Mouse (Mus musculus) Patski (cell line): ENCODE data around the gene Plekhm3. TPM values are rescaled to one million over a fixed set of nuclear protein-coding genes. Genes with fewer than 3 reads are reported as not detected.

Source experiments
- ATAC-seq: fragments of 100-300 bp; one replicate; pipeline ENCODE4 v1.8.0; 2021
- CTCF ChIA-PET: fragments of 350-600 bp; sonication (Branson Sonifier 250); formaldehyde crosslinking; loops from one replicate; lab custom pipeline; 2022; ENCODE audit warnings: inconsistent platforms; lab: Charles Lee
- POLR2A ChIA-PET: fragments of 350-600 bp; sonication (Branson Sonifier 250); formaldehyde crosslinking; loops from one replicate; lab custom pipeline; 2022; ENCODE audit warnings: antibody characterized with exemption, inconsistent platforms; lab: Charles Lee
- DNase-seq: peaks from one replicate; pipeline ENCODE4 v3.0.0-alpha.2; 2011; ENCODE audit warnings: low read depth, low spot score
- H3K27me3 ChIP-seq: fragments of 371-371 bp; one replicate; pipeline ENCODE4 v1.5.1; 2021
- CTCF ChIP-seq: fragments of 100-300 bp; IDR thresholded peaks from one replicate; pipeline ENCODE4 v1.5.1; 2021
- in situ Hi-C: fragments of 300-500 bp; cut with MboI; formaldehyde crosslinking; loops from 3 replicates; pipeline ENCODE4 v1.11.1; 2018; ENCODE audit warnings: low pct_unique_long_range_greater_than_20kb, mixed read lengths
- polyA plus RNA-seq: library from polyadenylated mRNA; unstranded; gene quantifications from one replicate; pipeline ENCODE4 v1.2.3, GENCODE M21; 2021

The Plekhm3 gene
- polyA plus RNA-seq, 1 experiment from 2014 or later = 10.2 TPM

- in situ Hi-C loops = no loop called here
- ATAC-seq (no peak), DNase-seq (no peak)
- no peaks in the 10 kb centered on the region for H3K27me3 ChIP-seq
- ChIA-PET POLR2A (no interaction called here), CTCF (no interaction called here)
- no peak for TF ChIP-seq CTCF
Measured at GRCm38 (mm10) chr1:64844978-64845377, 111.6 kb downstream of the Plekhm3 start.

DNA sequence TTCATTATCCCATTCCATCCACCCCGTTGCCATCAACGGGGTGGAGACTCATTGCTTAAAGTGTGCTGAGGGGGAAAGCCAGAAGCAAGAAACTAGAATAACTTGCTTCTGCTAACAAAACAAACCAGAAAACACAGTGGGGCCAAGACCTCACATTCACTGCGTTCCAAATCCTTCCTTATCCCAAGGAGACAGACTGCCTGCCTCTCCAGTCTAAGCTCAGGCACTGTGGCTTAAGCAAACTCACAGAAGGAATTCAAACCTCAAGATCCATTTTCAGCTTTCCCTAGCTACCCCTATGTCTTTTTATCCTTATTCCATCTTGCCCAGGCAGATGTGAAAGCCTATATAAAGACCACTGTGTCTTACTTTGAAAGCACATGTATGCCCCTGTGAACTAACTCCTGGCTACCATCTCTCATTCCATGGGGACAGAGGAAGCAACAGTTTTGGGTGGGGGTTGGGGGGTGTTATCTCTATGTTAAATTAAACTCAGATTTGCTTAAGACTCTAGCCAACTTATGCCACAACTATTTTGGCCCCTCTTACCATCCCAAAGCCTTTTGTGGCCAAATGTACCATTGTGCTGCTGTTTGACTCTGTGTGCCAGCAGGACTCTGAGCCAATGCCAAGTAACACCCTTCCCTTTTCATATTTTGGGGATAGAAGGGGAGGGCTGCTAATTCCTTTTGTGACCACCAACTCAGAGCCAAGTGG, 112.6 kb downstream of the Plekhm3 start:
- no peak for DNase-seq
- ATAC-seq = no peak
- TF ChIP-seq CTCF = no peak
- in situ Hi-C loops = no loop called here
- ChIA-PET CTCF (interaction anchor here (0.9 to 1.0 kb wide), 2 partner anchors 15 to 37 kb away, joined by 3 read pairs; no protein-coding TSS in a partner anchor), POLR2A (no interaction called here)
- no peaks in the 10 kb centered on the region for H3K27me3 ChIP-seq

- POLR2A ChIA-PET = interaction anchor here (0.6 kb wide), 1 partner anchor 21 kb away, joined by 9 read pairs; no protein-coding TSS in a partner anchor
- in situ Hi-C loops = no loop called here
- ATAC-seq (no peak), DNase-seq (no peak)
- TF ChIP-seq CTCF = no peak
- CTCF ChIA-PET = interaction anchor here (1.0 kb wide), 1 partner anchor 19 kb away, joined by 4 read pairs; no protein-coding TSS in a partner anchor
- H3K27me3 ChIP-seq = no peaks in the 10 kb centered on the region
Measured at GRCm38 (mm10) chr1:64840930-64841329, 115.7 kb downstream of the Plekhm3 start.

- ChIA-PET POLR2A (interaction anchor here (0.8 kb wide), 1 partner anchor 10 kb away, joined by 3 read pairs; no protein-coding TSS in a partner anchor), CTCF (interaction anchor here (1.1 to 1.2 kb wide), 2 partner anchors 11 to 93 kb away, joined by 3 read pairs; no protein-coding TSS in a partner anchor)
- no peak for TF ChIP-seq CTCF
- no peaks in the 10 kb centered on the region for H3K27me3 ChIP-seq
- in situ Hi-C loops = no loop called here
- no peak for DNase-seq
- ATAC-seq = no peak
Measured at GRCm38 (mm10) chr1:64836584-64836983, 120.0 kb downstream of the Plekhm3 start.

DNA sequence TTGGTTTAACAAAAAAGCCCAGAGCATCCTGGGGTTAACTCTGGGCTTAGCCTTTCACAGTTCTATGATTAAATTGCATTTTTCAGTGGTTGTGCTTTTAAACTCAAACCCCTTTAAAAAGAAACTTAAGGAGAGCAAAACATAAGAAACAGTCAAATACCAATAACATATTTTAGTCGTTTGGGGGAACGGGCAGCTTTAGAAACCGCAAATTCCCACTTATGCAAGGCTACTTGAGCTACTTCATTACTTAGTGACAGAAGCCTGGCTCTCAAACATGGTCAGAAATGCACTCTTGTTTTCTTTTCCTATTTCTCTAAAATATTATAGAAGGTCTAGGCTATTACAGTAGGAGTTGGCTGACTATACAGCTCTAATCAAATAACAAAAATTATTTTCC, 120.5 kb downstream of the Plekhm3 start:
- CTCF ChIA-PET = interaction anchor here (1.2 kb wide), 1 partner anchor 92 kb away, joined by 3 read pairs; no protein-coding TSS in a partner anchor
- POLR2A ChIA-PET = no interaction called here
- ATAC-seq = no peak
- H3K27me3 ChIP-seq = no peaks in the 10 kb centered on the region
- DNase-seq = no peak
- in situ Hi-C loops = no loop called here
- TF ChIP-seq CTCF = no peak

DNA sequence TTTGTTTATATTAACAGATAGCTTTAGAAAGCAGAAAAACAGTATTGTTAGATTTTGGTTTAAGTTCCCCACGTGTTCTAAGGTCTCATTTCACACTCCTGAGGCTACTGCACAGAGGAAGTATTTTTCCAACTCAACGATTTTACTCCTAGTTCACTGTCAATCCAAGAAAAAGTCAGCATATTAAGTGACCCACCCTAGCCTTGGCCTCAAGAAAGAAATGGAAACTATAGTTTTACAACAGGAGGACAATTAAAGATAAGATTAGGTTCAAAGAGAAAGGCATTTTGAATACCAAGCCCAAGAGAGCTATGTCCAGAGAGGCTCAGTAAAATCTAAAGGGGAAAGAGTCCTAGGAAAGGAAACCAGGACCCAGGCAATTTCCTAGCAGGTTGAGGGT, 125.1 kb downstream of the Plekhm3 start:
- ChIA-PET POLR2A (no interaction called here), CTCF (no interaction called here)
- ATAC-seq (no peak), DNase-seq (no peak)
- H3K27me3 ChIP-seq = no peaks in the 10 kb centered on the region
- TF ChIP-seq CTCF = no peak
- in situ Hi-C loops = no loop called here

GRCm38 (mm10) chr1:64827434-64827833, 129.2 kb downstream of the Plekhm3 start:
- DNase-seq = no peak
- no peaks in the 10 kb centered on the region for H3K27me3 ChIP-seq
- ATAC-seq = no peak
- no peak for TF ChIP-seq CTCF
- in situ Hi-C loops = no loop called here
- CTCF ChIA-PET = interaction anchor here (1.0 to 1.3 kb wide), 4 partner anchors 11 to 91 kb away, joined by 3 to 5 read pairs (median 3); no protein-coding TSS in a partner anchor
- POLR2A ChIA-PET = interaction anchor here (0.6 to 0.9 kb wide), 2 partner anchors 9 to 41 kb away, joined by 3 read pairs; no protein-coding TSS in a partner anchor

DNA sequence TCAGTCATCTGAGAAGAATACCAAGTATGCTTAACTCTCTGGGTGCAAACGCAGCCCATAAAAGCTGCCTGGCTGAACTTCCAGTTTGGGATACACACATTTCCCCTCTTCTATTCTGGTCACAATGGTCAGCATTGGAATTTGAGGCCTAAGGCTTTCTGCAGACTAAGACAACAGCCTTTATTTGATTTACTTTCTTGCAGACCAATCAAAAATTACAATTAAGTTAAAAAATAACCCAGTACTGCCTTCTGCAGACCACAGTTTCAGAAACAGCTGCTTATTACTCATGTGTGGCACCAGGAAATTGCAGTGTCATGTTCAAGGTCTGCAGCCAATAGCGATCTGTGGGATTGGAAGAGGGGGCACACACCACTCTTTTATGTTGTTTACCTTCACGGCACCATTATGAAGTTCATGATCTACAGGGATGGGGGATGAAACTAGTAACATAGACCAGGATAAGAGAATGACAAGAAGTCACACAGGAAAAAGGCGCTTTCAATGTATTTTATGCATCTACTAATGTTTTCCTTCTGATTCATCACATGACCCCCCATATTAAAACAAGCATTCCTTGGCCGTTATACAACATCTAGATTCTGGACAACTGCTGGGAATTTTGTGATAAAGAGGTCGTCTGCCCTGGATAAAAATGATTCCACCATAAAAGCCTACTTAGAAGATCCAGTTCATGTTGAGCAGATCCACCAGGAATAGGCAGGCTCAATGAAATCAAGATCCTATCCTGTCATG, 130.1 kb downstream of the Plekhm3 start:
- ChIA-PET CTCF (interaction anchor here (1.0 to 1.3 kb wide), 4 partner anchors 11 to 92 kb away, joined by 3 to 5 read pairs (median 3); no protein-coding TSS in a partner anchor), POLR2A (interaction anchor here (0.6 to 0.9 kb wide), 2 partner anchors 10 to 42 kb away, joined by 3 read pairs; no protein-coding TSS in a partner anchor)
- no peaks in the 10 kb centered on the region for H3K27me3 ChIP-seq
- peak; percentile 71 for DNase-seq
- in situ Hi-C loops = no loop called here
- peak; percentile 92 for ATAC-seq
- TF ChIP-seq CTCF = no peak

GRCm38 (mm10) chr1:64823564-64823963, 133.1 kb downstream of the Plekhm3 start:
- no peak for ATAC-seq
- CTCF ChIA-PET = no interaction called here
- TF ChIP-seq CTCF = no peak
- no peak for DNase-seq
- in situ Hi-C loops = no loop called here
- POLR2A ChIA-PET = no interaction called here
- no peaks in the 10 kb centered on the region for H3K27me3 ChIP-seq

GRCm38 (mm10) chr1:64817709-64818108, 138.9 kb downstream of the Plekhm3 start:
- no peak for TF ChIP-seq CTCF
- POLR2A ChIA-PET = no interaction called here
- no peak for DNase-seq
- in situ Hi-C loops = no loop called here
- CTCF ChIA-PET = no interaction called here
- ATAC-seq = no peak
- H3K27me3 ChIP-seq = no peaks in the 10 kb centered on the region
